Mouse (Mus musculus): ENCODE results near the gene Epb41.
A peak's percentile ranks its signal among the peaks of the same experiment; 100 is the strongest.

The Epb41 gene

DNA sequence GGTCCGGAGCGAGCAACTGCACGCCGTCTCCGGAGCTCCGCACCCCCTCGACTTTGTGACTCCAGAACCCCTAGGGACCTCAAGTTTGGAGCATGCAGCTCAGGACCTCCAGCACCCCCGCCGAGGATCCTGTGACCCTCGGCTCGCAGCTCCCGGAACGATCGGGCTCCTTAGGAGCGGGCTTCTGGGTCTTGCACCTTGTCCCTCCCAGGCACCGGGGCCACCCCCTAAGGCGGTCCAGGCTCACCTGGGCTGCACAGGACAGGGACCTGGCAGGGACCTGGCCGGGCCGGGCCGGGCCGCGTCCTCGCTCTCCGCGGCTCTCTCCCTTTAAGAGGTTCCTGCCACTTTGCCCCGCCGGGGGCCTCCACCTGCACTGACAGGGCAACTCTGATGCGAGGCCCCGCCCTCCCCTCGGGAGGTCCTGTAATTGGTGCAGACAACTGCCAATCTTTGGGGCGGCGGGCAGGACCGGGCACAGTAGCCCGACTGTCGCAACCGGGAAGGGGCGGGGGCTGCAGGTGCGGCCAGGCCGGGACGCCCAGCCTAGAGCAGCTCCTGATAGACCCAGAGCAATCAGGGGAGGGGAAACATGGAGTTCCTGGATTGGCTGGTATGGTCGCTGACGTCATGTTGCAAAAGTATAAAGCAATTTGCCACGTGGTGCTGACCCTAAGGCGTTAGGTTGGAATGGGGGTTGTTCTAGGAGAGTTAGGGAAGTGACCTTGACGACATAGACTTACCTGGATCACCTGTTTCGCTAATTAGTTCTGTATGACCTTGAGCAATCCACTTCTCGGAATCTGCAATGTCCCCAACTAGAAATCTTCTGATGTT lies at the start of gene Epb41:
Gene Epb41, minus strand, starts transcription at position 389 of the 837 bp plus-strand sequence.
- peak; percentile 100 for DNase-seq (ENCODE audit: low read depth)

DNA sequence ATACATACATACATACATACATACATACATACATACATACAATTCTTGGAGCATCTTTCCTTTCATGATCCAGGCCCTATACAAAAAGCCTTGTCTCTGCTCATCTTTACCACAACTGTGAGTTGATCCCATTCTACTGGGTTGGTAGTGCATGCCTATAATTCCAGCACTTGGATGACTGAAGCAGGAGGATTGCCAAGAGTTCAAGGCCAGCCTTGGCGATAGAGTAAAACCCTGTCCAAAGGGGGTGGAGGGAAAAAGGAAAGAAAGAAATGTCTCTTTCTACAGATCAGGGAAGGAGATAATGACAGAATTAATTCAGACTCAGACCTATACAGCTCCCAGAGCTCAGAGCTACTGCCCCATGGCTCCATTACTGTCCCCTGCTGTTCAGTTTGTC lies 48.0 kb upstream of the Epb41 start:
- no peak for DNase-seq (ENCODE audit: low read depth)

DNA sequence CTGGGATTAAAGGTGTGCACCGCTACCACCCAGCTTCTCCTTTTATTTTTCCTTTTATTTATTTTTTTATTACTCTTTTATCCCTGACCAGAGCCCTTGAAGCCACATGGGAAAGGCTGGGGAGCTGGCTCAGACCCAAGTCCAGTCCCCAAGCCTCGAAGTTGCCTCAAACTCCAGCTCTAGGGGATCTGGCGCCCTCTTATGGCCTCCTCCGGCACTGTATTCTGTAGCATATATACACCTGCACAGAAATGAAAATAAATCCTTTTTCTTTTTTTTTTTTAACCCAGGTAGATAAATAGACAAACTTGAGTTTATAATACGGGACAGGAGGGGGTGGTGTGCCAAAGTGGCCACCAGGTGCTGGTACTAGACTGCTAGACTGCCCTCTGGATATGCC lies 46.6 kb upstream of the Epb41 start:
- DNase-seq (ENCODE audit: low read depth) = peak; percentile 14

DNA sequence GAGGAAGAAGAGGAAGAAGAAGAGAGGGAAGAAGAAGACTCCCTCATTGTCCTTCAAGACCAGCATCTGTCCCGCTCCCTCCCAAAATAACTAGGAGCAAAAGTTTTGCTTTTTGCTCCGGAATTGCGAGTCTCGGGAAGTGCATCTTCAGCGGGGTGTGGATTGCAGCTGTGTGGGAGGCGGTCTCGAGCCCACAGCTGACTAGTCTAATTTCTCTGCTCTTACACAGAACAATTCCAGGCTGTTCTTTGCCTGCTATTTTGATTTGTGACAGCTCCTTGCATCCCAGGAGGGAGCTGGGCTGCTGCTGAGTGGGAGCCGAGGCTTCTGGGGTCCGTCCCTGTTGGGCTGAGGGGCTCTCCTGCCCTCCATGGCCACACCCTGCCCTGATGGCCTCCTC lies 44.4 kb upstream of the Epb41 start:
- DNase-seq (ENCODE audit: low read depth) = no peak

DNA sequence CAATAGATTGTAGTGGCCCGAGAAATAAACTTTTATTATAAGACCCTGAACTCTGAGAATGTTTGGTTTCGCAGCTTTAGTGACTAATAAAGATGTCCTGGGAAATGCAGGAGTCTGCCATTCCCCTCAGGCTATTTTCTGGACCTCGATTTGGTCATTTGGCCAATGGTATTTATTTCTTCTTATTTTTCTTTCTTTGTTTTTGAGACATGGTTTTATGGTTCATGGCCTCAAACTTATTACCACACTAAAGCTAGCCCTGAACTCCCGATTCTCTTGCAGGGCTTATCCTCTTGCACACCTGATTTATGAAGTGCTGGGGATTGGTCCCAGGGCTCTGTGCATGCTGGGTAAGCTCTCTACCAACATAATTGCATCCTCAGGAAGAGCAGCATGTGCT lies 41.2 kb upstream of the Epb41 start:
- DNase-seq (ENCODE audit: low read depth) = no peak

DNA sequence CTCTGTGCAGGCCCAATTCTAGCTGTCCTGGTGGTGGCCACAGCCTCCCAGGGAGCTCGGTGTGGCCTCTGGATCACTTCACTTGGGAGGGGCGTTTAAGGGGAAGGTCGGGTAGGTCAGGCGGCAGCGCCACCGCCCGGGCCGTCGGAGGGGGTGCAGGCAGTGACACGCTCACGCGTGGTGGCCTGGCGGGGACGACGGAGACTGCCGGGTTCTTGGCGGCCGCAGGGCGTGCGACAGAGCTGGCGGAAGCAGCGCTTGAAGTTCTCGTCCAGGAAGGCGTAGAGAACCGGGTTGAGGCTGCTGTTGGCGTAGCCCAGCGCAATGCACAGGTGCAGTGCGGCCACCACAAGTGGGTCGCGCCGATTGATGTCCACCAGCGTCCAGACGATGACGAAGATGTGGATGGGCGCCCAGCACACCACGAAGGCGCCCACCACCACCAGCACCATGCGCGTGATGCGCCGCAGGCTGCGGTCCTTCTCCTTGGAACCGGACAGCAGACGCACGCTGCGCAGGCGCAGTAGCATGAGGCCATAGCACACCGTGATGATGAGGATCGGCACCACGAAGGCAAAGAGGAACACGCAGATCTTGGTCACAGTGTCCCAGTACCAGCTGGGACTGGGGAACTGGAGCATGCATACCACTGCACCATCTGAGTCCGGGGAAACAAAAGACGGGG lies 38.4 kb upstream of the Epb41 start:
- DNase-seq (ENCODE audit: low read depth) = no peak

DNA sequence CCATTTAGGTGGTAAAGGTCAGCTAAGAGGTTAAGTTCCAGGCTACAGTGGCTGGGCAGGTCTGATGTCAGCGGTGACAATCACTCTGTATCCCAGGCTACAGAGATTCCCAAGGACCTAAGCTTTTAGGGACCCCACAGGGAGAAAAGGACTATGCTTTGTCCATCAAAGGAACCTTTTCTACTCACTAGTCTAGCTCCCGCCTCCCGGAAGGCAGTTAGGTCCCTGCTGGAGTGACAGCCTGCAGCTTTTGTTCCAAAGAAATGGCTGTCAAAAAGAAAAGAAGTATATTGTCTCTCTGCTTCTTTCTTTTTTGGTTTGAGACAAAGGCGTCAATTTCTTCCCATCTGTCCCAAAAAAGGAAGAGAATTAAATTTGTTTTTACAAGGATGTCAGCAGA lies 36.1 kb upstream of the Epb41 start:
- no peak for DNase-seq (ENCODE audit: low read depth)

DNA sequence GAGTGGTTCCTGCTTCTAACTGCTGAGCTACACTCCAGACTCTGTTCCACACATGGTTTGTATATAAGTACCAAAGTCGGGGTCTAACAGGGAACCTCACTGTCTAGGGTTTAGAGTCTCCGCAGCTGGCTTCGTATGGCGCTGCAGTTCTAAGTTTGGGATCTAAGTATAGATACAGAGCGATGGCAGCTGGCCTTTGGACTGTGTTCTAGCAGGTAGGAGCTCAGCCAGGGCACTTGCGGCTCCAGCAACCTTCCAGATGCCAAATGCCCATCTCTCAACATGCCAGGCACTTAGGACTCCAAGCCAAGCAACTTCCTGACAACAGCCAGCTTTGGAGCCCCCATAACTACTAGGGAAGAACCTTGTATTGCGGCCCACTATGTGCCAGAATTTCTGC lies 33.1 kb upstream of the Epb41 start:
- no peak for DNase-seq (ENCODE audit: low read depth)

DNA sequence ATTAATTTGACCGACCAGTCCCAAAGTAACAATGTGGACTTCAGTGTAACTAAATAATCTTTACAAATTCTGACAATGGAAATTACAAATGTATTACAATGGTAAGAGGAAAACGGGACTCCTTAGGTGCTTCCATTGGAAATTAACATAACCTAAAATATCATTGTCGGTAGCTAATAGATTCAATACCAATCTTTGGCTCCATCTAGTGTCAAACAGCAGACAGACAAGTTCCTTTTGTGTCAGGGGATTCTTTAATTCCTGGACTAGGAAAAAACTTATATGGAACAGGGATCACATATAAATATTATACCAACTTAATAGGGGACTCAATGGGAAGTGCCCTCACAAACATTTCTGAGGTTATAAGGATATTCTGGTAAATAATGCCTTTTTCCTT lies 26.0 kb upstream of the Epb41 start:
- peak; percentile 47 for DNase-seq (ENCODE audit: low read depth)

DNA sequence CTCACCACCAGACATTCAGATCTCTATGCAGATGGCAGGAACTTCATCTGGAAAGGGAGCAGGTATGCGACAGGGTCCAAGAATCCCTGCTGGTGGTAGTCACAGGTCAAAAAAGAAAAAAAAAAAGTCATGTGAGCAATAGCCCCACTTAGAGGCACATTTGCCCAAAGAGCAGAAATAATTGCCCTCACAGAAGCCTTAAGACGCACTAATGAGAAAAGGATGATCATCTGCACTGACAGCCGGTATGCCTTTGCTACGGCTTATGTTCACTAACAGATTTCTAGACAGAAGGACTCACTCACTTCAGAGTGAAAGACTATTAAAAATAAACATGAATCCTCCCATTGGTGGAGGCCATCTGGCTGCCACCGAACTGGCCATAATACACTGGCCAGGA lies 24.4 kb upstream of the Epb41 start:
- DNase-seq (ENCODE audit: low read depth) = no peak

DNA sequence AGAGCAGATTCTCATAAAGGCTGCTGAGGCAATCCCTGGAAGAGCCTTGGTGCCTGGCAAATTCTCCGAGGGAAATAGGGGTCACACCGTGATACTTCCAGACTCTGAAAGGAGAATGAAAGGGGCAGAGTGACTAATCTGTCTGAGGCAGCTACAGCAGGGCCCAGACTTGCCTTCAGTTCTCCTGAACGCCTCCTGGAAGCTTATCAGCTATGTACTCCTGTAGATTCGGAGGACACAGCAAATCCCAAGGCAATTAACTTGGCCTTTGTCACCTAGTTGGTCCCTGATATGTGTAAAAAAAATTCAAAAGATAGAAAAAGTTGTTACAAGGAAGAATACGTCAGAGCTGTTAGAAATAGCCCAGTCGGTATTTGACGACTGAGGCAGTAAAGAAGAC lies 19.9 kb upstream of the Epb41 start:
- no peak for DNase-seq (ENCODE audit: low read depth)

DNA sequence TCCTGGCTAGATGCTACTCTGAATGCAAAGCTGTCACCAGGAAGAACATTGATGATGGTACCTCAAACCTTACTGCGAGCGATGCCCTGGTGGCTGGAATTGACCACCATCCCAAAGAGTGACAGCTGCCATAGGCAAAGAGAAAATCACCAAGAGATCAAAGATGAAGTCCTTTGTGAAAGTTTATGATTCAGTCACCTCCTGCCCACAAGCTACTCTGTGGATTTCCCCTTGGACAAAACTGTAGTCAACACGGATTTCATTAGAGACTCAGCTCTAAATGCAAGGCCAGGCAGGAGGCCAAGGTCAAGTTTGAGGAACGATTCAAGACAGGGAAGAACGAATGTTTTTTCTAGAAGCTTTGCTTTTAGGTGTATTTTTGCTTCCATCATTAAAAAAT lies 18.8 kb upstream of the Epb41 start:
- DNase-seq (ENCODE audit: low read depth) = no peak

DNA sequence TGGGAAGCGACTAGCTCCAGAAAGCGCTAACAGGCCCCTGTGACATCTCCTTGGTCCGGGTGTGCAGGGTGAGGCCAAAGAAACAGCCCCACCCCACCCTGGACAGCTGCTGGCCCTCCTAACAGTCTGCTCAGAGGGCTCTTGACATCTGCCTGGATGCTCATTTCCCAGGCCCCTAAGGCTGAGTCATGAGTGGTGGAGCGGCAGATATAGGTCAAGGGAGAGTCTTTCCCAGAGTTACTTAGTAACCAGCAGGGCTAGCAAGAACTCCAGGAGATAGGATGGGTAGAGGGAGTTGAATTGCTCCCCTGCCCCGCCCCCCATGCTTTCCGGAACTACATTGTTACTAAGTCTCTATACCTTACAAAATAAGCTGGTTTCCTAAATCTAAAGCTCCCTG lies 18.0 kb upstream of the Epb41 start:
- DNase-seq (ENCODE audit: low read depth) = no peak

DNA sequence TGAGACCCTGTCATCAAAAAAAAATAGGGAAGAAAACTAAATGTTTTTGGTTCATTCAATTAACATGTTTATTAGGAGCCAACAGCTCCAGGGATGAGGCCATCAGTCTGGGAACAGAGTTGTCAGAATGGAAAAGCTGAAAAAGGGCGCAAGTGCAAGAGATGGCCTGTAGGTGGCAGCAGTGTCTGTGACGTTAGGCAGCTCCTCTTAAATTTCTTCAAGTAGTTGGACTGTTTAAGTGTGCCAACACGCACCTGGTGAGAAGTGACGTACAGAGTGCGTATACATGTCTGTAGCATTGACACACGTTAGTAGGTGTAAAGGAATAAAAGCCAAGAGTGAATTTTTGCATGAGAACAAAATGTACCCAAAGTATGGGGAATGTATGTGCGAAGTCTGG lies 13.8 kb upstream of the Epb41 start:
- peak; percentile 77 for DNase-seq (ENCODE audit: low read depth)

DNA sequence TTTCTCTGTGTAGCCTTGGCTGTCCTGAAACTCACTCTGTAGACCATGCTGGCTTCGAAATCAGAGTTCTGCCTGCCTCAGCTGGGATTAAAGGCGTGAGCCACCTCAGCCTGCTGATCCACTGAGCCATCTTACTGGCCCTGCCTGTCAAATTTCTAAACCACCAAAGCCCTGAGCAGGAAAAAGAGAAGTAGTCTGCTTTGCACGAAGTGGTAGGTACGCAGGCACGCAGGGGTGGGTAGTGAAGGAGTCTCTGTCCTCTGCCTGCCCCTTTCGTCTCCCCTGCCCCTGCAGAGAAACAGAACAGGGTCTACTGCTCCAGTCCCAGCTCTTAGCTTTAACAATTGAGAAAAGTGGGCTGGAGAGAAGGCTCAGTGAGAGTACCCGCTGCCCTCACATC lies 10.0 kb upstream of the Epb41 start:
- peak; percentile 36 for DNase-seq (ENCODE audit: low read depth)

DNA sequence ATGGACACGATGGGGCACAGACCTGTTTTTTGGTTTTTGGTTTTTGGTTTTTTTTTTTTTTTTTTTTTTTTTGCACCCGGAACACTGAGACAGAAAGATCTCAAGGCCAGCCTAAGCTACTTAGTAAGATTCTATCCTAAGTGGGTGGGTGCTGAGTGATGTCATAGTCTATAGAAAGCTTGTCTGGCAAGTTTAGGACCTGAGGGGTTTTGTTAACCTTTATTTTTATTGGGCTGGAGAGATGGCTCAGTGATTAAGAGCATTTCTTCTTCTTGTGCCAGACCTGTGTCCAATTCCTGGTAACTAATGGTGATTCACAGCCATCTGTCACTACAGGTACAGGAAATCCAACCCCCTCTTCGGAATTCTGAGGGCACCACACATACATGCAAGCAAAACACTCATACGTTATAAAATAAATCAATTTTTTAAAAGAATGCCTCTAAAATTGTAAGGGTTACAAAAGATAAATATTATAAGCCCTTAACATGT lies 5.4 kb upstream of the Epb41 start:
- DNase-seq (ENCODE audit: low read depth) = no peak

DNA sequence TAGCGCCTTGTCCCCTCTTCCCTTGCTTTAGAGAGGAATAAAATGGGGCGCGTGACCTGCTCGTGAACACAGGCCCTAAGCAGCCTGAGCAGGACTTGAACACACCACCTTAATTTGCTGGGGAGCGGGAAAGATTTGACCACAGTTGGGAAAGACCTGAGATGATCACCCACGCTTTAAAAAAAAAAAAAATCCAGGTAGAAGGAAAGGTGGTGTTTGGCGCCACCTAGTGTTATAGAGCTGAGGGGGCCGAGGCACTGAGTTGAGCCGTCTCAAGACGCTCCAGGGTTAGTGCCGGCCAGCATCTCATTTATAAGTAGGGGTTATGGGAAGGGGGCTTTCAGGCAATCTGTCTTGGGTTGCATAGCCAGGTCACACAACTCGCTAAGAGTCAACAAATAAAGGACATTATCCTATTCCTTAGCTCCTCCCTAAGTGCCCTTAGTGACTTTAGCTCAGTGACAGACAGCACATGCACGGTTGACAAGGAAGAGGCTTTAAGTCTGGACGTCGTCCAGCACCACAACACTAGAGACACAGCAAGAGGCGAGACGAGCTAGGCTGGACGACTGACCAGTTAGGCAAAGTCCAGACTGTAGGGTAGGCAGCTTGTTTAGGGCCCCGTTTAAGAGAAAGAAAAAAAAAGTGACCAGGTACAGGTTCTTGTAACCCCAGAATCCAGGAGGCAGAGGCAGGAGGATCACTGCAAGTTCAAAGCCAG lies 4.6 kb upstream of the Epb41 start:
- DNase-seq (ENCODE audit: low read depth) = peak; percentile 86

DNA sequence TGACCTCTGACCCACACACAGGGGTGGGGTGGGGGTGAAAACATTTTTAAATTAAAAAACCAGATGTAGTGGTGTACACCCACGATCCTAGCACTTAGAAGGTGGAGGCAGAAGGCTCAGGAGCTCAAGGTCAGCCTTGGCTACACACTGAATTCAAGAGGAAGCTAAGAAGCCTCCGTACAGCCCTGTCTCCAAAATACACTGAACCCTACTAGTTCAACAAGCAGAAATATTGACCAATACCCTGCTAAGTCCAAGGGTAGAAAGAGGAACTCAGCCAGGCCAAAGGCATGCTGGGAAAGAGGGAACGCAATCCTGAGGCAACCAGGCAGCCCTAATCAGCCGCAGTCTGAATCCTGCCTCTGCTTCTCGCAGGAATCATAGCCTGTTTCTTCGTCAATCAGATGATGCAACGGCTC lies 3.2 kb upstream of the Epb41 start:
- peak; percentile 91 for DNase-seq (ENCODE audit: low read depth)

DNA sequence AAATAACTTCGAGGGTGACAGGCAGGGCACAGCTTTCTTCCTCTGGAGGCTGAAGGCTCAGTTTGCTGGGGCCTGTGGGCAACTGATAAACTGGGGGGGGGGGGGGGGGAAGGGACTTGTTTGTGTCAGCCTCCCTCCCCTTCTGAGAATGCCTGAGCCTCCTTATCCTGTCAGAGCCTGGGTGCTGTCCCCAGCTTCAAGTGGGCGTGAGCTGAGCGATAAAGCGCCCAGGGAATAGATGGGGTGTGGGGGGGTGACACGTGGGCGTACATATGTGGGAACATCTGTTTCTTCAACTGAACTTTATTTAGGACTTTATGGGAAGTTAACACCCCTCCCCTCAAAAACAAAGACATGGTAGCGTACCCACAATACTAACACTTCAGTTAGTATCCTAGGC lies 2.3 kb upstream of the Epb41 start:
- peak; percentile 81 for DNase-seq (ENCODE audit: low read depth)

DNA sequence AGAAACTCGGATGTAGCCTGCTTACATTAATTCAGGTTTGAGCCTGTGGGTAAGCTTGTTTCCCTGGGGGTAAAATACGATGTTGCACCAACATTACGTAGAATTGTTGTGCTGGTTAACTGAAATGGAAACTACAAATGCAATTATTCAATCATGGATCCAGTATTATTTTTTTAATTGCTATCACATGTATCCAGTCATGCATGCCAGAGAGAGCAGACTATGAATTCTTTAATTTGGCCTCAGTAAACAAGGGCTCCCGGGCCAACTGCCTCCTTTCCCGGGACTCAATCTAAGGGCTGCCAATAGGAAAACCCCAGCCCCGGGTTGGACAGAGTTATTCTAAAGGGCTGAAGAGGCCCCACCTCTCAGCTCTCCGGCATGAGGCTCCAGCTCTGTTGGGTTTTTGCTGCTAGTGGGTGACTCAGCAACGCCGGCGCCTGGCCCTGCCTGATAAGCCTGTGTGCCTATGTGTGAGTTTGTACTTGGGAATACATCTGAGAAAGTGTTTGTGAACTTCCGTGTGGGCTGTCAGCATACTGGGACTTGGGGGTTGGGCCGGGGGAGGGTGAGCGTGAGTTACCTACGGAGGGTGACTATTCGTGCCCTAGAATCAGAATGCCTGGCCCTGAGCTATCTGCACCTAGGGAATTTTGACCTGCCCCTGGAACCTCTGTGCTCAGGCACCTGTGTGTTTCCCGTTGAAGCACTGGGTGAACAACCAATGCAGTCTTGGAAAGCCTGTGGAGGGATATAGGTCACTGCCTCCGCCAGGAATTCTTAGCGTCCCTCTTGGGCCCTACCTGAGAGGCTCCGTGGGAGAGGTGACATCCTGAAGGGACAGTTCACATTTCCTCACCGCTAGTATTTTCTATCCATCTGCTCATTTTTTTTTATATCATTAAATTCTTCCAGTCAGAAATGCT lies 1.6 kb upstream of the Epb41 start:
- DNase-seq (ENCODE audit: low read depth) = peak; percentile 98

DNA sequence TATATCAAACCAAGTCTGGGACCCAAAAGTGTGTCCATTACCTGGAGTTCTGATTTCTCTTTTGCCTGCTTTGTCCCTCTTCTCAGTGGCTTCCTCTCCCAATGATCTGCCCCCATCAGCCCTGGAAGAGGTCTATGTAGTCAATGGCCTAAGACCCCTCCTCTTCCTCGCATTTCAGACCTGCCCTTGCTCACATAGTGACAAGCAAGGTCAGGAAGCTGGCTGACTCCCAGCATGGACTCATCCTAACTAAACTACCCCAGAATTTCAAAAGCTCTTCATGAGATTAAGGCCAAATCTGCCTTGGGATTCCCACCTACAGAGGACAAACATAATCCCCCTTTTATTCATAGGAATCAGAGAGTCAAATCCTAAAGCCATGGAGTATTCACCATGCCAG lies 675 bp upstream of the Epb41 start:
- no peak for DNase-seq (ENCODE audit: low read depth)

Data from 416B (cell line).